Mouse (Mus musculus) C2C12 (cell line): ENCODE data around the gene Akap9. TPM values are rescaled to one million over a fixed set of nuclear protein-coding genes. Genes with fewer than 3 reads are reported as not detected.

ENCODE experiments used
- H3K27me3 ChIP-seq: one replicate; pipeline ENCODE4 v1.6.1; 2011; ENCODE audit not compliant: control insufficient read depth, insufficient read depth, insufficient read length
- H3K36me3 ChIP-seq: one replicate; pipeline ENCODE4 v1.6.1; 2011; ENCODE audit not compliant: control insufficient read depth, insufficient read depth
- H3K4me3 ChIP-seq: one replicate; pipeline ENCODE4 v1.5.1; 2011; ENCODE audit warnings: mild to moderate bottlenecking, control low read depth; ENCODE audit not compliant: poor library complexity, insufficient read depth, severe bottlenecking
- H3K79me2 ChIP-seq: one replicate; pipeline ENCODE4 v1.6.1; 2011; ENCODE audit not compliant: control insufficient read depth, insufficient read depth
- H3K79me3 ChIP-seq: one replicate; pipeline ENCODE4 v1.6.1; 2011; ENCODE audit warnings: low read depth, control low read depth
- H3ac ChIP-seq: one replicate; pipeline ENCODE3; 2011; ENCODE audit warnings: low read depth; ENCODE audit not compliant: control insufficient read depth, insufficient read length
- CEBPB ChIP-seq: IDR thresholded peaks from one replicate; pipeline ENCODE4 v1.6.1; 2011; ENCODE audit warnings: low read depth, mild to moderate bottlenecking, control low read depth, moderate library complexity
- CTCF ChIP-seq: IDR thresholded peaks from one replicate; pipeline ENCODE4 v1.5.1; 2011; ENCODE audit not compliant: control insufficient read depth, insufficient read depth, insufficient read length
- FOSL1 ChIP-seq: IDR thresholded peaks from one replicate; pipeline ENCODE4 v1.8.0; 2011; ENCODE audit warnings: mild to moderate bottlenecking, low read length; ENCODE audit not compliant: poor library complexity, insufficient read depth, severe bottlenecking
- MAX ChIP-seq: IDR thresholded peaks from one replicate; pipeline ENCODE4 v1.6.1; 2011; ENCODE audit warnings: mild to moderate bottlenecking, control low read depth
- MYOD1 ChIP-seq: IDR thresholded peaks from one replicate; pipeline ENCODE4 v1.6.1; 2011; ENCODE audit warnings: low read depth; ENCODE audit not compliant: control insufficient read depth, insufficient read length
- MYOG ChIP-seq: IDR thresholded peaks from one replicate; pipeline ENCODE4 v1.6.1; 2011; ENCODE audit not compliant: control insufficient read depth, insufficient read length; ENCODE audit errors: extremely low read depth
- USF1 ChIP-seq: IDR thresholded peaks from one replicate; pipeline ENCODE4 v1.6.1; 2011; ENCODE audit warnings: low read depth, mild to moderate bottlenecking, control low read depth, moderate library complexity
- polyA plus RNA-seq: library from polyadenylated mRNA; unstranded; fragments of >200 nt; fragmentation: generic; extraction: Trizol; gene quantifications from one replicate; pipeline ENCODE4 v1.2.1, GENCODE M21; 2012; ENCODE audit warnings: missing spikeins

Akap9 gene
- polyA plus RNA-seq, 1 experiment, result 2.1 TPM

- no peak overlapping the region for H3ac ChIP-seq
- TF ChIP-seq USF1, result no peak
- no peak for TF ChIP-seq MAX
- TF ChIP-seq CTCF, result no peak
- no peak for TF ChIP-seq MYOG
- no peak for TF ChIP-seq CEBPB
- TF ChIP-seq FOSL1, result no peak
- TF ChIP-seq MYOD1, result no peak
Measured at GRCm38 (mm10) chr5:3922350-3922749, 5.5 kb upstream of the Akap9 start.

GRCm38 (mm10) chr5:3926666-3927065, 1.2 kb upstream of the Akap9 start:
- Histone ChIP-seq H3K4me3 (no peak overlapping the region), H3K79me2 (peaks cover 26% of the 10 kb centered on the region), H3K27me3 (no peaks in the 10 kb centered on the region), H3K79me3 (peaks cover 2% of the 10 kb centered on the region), H3K36me3 (no peaks in the 10 kb centered on the region), H3ac (no peak overlapping the region)
- TF ChIP-seq USF1 (no peak), CEBPB (no peak), FOSL1 (no peak), CTCF (no peak), MYOG (no peak), MAX (no peak), MYOD1 (no peak)

More at GRCm38 (mm10) chr5:3922350-3922749, 5.5 kb upstream of the Akap9 start:
- Histone ChIP-seq H3K79me3 (no peaks in the 10 kb centered on the region), H3K36me3 (no peaks in the 10 kb centered on the region), H3K27me3 (no peaks in the 10 kb centered on the region), H3K4me3 (no peak overlapping the region), H3K79me2 (no peaks in the 10 kb centered on the region)

- TF ChIP-seq CEBPB (no peak), FOSL1 (no peak), USF1 (no peak), CTCF (no peak), MYOD1 (peak; percentile 53), MAX (no peak)
- H3K4me3 ChIP-seq, result peak overlapping the region; percentile 59
- H3K36me3 ChIP-seq, result no peaks in the 10 kb centered on the region
- H3K79me2 ChIP-seq, result peaks cover 33% of the 10 kb centered on the region
- H3ac ChIP-seq, result peak overlapping the region; percentile 96
- H3K79me3 ChIP-seq, result peaks cover 5% of the 10 kb centered on the region
- no peaks in the 10 kb centered on the region for H3K27me3 ChIP-seq
Measured at GRCm38 (mm10) chr5:3928690-3929046, 814 bp downstream of the Akap9 start.

GRCm38 (mm10) chr5:3930760-3931159, 2.9 kb downstream of the Akap9 start:
- H3ac ChIP-seq, result no peak overlapping the region
- H3K27me3 ChIP-seq, result no peaks in the 10 kb centered on the region
- no peaks in the 10 kb centered on the region for H3K36me3 ChIP-seq
- H3K79me2 ChIP-seq, result peaks cover 33% of the 10 kb centered on the region
- TF ChIP-seq CTCF (no peak), CEBPB (no peak), USF1 (no peak), MYOG (no peak), MAX (no peak), FOSL1 (no peak)
- H3K79me3 ChIP-seq, result peaks cover 5% of the 10 kb centered on the region
- H3K4me3 ChIP-seq, result no peak overlapping the region

- TF ChIP-seq MYOD1, result no peak
- TF ChIP-seq MAX, result no peak
- TF ChIP-seq FOSL1, result no peak
- no peak for TF ChIP-seq CTCF
- TF ChIP-seq USF1, result no peak
- no peak for TF ChIP-seq CEBPB
- TF ChIP-seq MYOG, result no peak
- Histone ChIP-seq H3K79me2 (peaks cover 37% of the 10 kb centered on the region), H3K4me3 (no peak overlapping the region), H3K36me3 (no peaks in the 10 kb centered on the region), H3K27me3 (no peaks in the 10 kb centered on the region), H3K79me3 (peaks cover 5% of the 10 kb centered on the region), H3ac (no peak overlapping the region)
Measured at GRCm38 (mm10) chr5:3931636-3932035, 3.8 kb downstream of the Akap9 start.

GRCm38 (mm10) chr5:3933551-3933950, 5.7 kb downstream of the Akap9 start:
- no peak for TF ChIP-seq FOSL1
- H3K27me3 ChIP-seq, result no peaks in the 10 kb centered on the region

More at GRCm38 (mm10) chr5:3933551-3933950, 5.7 kb downstream of the Akap9 start:
- no peak overlapping the region for H3ac ChIP-seq
- H3K79me3 ChIP-seq, result peaks cover 5% of the 10 kb centered on the region
- H3K4me3 ChIP-seq, result no peak overlapping the region
- H3K36me3 ChIP-seq, result no peaks in the 10 kb centered on the region
- H3K79me2 ChIP-seq, result peaks cover 39% of the 10 kb centered on the region
